Mouse (Mus musculus): ENCODE measurements around the gene Gm37240. TPM values are rescaled to one million over a fixed set of nuclear protein-coding genes. Genes with fewer than 3 reads are reported as not detected.

The Gm37240 gene
- polyA plus RNA-seq, 1 experiment from 2014 or later, result 1.1 TPM

- 74% methylated on average over 5 of the region's 5 CpGs for WGBS
- Histone ChIP-seq H3K9me3 (replicated peaks; ENCODE audit: control insufficient read depth, low read length) (no peaks in the 10 kb centered on the region), H3K4me1 (ENCODE audit: control insufficient read depth, insufficient read depth, low read length) (no peaks in the 10 kb centered on the region), H3K27me3 (replicated peaks; ENCODE audit: control insufficient read depth, insufficient read depth, low read length) (no peaks in the 10 kb centered on the region), H3K4me3 (ENCODE audit: low read depth, low read length) (no peak overlapping the region), H3K27ac (ENCODE audit: low read depth, low read length) (no peak overlapping the region), H3K36me3 (ENCODE audit: control insufficient read depth, insufficient read depth, low read length) (no peaks in the 10 kb centered on the region), H3K9ac (ENCODE audit: low read length) (no peak overlapping the region), H3K4me2 (ENCODE audit: low read length) (no peak overlapping the region)
- ATAC-seq (no peak), DNase-seq (ENCODE audit: low spot score) (no peak)
Measured at GRCm38 (mm10) chr3:85733939-85734729, 153.2 kb downstream of the Gm37240 start.

DNA sequence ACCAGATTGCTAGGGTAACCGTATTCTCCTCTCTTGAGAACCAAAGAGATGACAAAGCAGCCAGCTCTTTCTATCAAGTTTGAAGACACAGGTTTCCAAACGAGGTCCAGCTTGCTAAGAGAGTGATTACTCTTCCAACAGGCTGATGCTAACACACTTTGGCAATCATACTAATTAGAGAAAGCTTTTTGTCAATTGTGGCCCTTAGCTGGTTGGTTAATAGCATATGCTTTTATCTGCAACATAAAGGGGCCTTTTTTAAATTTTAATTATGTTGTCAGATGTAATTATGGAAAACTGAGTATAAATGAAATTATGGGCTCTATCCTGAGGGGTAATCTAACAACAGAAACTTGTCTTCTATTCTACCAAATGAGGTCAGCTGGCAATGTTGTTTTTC, 160.1 kb downstream of the Gm37240 start:
- 24% methylated on average over 2 of the region's 2 CpGs for WGBS

DNA sequence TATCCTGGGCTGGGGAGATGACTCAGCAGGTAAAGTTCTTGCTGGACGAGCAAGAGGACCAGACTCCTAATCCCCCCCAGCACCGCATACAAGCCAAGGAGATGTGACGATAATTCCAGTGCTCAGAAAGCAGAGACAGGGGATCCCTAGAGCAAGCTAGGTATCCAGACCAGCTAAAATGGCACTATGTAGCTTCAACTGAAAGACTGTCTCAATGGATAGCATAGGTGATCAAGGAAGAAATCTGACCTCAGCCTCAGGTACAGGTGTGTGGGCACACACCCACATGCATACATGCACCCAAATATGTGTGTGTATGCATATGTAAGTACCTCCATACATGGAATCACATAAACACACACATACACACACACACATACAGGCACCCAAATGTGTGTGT, 161.3 kb downstream of the Gm37240 start:
- no peak overlapping the region for H3K27ac ChIP-seq (ENCODE audit: low read depth, low read length)
- ATAC-seq (no peak), DNase-seq (ENCODE audit: low spot score) (no peak)
- H3K9ac ChIP-seq (ENCODE audit: low read length), result no peak overlapping the region
- H3K4me1 ChIP-seq (ENCODE audit: control insufficient read depth, insufficient read depth, low read length), result no peaks in the 10 kb centered on the region
- WGBS, result 89% methylated on average over 3 of the region's 3 CpGs
- no peaks in the 10 kb centered on the region for H3K9me3 ChIP-seq (replicated peaks; ENCODE audit: control insufficient read depth, low read length)
- H3K27me3 ChIP-seq (replicated peaks; ENCODE audit: control insufficient read depth, insufficient read depth, low read length), result no peaks in the 10 kb centered on the region
- no peak overlapping the region for H3K4me3 ChIP-seq (ENCODE audit: low read depth, low read length)
- H3K4me2 ChIP-seq (ENCODE audit: low read length), result no peak overlapping the region
- H3K36me3 ChIP-seq (ENCODE audit: control insufficient read depth, insufficient read depth, low read length), result no peaks in the 10 kb centered on the region

More for the DNA sequence above, 160.1 kb downstream of the Gm37240 start:
- DNase-seq (ENCODE audit: low spot score) (peak; percentile 14), ATAC-seq (no peak)
- no peaks in the 10 kb centered on the region for H3K27me3 ChIP-seq (replicated peaks; ENCODE audit: control insufficient read depth, insufficient read depth, low read length)
- no peak overlapping the region for H3K4me2 ChIP-seq (ENCODE audit: low read length)
- H3K9ac ChIP-seq (ENCODE audit: low read length), result no peak overlapping the region
- H3K9me3 ChIP-seq (replicated peaks; ENCODE audit: control insufficient read depth, low read length), result no peaks in the 10 kb centered on the region
- H3K4me3 ChIP-seq (ENCODE audit: low read depth, low read length), result no peak overlapping the region
- no peaks in the 10 kb centered on the region for H3K4me1 ChIP-seq (ENCODE audit: control insufficient read depth, insufficient read depth, low read length)
- no peak overlapping the region for H3K27ac ChIP-seq (ENCODE audit: low read depth, low read length)
- no peaks in the 10 kb centered on the region for H3K36me3 ChIP-seq (ENCODE audit: control insufficient read depth, insufficient read depth, low read length)

DNA sequence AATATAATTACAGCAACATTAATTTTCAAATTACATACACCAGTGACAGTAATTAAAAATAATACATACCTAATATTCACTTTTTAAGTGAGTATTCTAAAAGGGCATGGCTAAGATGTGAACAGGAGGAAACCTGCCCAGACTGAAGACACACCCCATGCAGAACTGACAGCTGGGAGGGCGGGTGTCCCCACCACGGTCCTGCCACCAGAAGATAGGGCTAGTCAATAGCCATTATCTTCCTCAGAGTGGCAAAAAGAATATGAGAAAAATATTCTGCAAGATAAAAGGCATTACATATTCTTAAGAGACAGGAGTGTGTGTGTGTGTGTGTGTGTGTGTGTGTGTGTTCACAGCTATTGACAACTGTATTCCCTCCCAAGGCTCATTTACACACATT, 162.2 kb downstream of the Gm37240 start:
- WGBS, result 76% methylated on average over 2 of the region's 2 CpGs
- no peak for ATAC-seq

DNA sequence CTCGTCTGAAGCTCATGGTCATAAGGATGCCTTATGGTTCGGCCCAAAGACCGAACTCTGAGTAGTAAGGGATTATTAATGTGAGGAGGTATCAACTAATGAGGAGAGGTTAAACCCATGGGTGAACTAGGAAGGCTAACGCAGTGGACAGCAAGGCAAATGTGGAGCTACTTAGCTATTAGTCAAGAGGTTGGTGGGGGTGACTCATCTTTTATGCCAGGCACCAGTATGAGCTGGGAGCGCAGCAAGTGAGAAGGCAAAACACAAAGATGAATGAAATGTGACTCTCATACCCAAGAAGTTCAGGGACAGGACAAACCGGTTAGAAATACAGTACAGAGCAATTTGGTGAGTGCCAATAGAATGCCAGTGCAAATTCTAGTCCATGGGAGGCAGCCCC, 164.7 kb downstream of the Gm37240 start:
- H3K27me3 ChIP-seq (replicated peaks; ENCODE audit: control insufficient read depth, insufficient read depth, low read length), result no peaks in the 10 kb centered on the region
- no peak overlapping the region for H3K4me2 ChIP-seq (ENCODE audit: low read length)
- H3K36me3 ChIP-seq (ENCODE audit: control insufficient read depth, insufficient read depth, low read length), result no peaks in the 10 kb centered on the region
- H3K4me1 ChIP-seq (ENCODE audit: control insufficient read depth, insufficient read depth, low read length), result no peaks in the 10 kb centered on the region
- DNase-seq (ENCODE audit: low spot score) (no peak), ATAC-seq (no peak)
- WGBS, result 88% methylated on average over 6 of the region's 6 CpGs
- no peaks in the 10 kb centered on the region for H3K9me3 ChIP-seq (replicated peaks; ENCODE audit: control insufficient read depth, low read length)
- H3K9ac ChIP-seq (ENCODE audit: low read length), result no peak overlapping the region
- H3K4me3 ChIP-seq (ENCODE audit: low read depth, low read length), result no peak overlapping the region
- H3K27ac ChIP-seq (ENCODE audit: low read depth, low read length), result no peak overlapping the region

More for the DNA sequence above, 162.2 kb downstream of the Gm37240 start:
- H3K36me3 ChIP-seq (ENCODE audit: control insufficient read depth, insufficient read depth, low read length), result no peaks in the 10 kb centered on the region
- no peak overlapping the region for H3K4me3 ChIP-seq (ENCODE audit: low read depth, low read length)
- H3K4me2 ChIP-seq (ENCODE audit: low read length), result no peak overlapping the region
- DNase-seq (ENCODE audit: low spot score), result no peak
- H3K9me3 ChIP-seq (replicated peaks; ENCODE audit: control insufficient read depth, low read length), result no peaks in the 10 kb centered on the region
- H3K9ac ChIP-seq (ENCODE audit: low read length), result no peak overlapping the region
- H3K27me3 ChIP-seq (replicated peaks; ENCODE audit: control insufficient read depth, insufficient read depth, low read length), result no peaks in the 10 kb centered on the region
- no peak overlapping the region for H3K27ac ChIP-seq (ENCODE audit: low read depth, low read length)
- no peaks in the 10 kb centered on the region for H3K4me1 ChIP-seq (ENCODE audit: control insufficient read depth, insufficient read depth, low read length)

GRCm38 (mm10) chr3:85715764-85716297, 171.5 kb downstream of the Gm37240 start:
- no peaks in the 10 kb centered on the region for H3K27me3 ChIP-seq (replicated peaks; ENCODE audit: control insufficient read depth, insufficient read depth, low read length)
- no peak overlapping the region for H3K4me2 ChIP-seq (ENCODE audit: low read length)
- H3K27ac ChIP-seq (ENCODE audit: low read depth, low read length), result no peak overlapping the region
- H3K4me1 ChIP-seq (ENCODE audit: control insufficient read depth, insufficient read depth, low read length), result no peaks in the 10 kb centered on the region
- ATAC-seq, result no peak
- no peak overlapping the region for H3K9ac ChIP-seq (ENCODE audit: low read length)
- no peak for DNase-seq (ENCODE audit: low spot score)
- WGBS, result 91% methylated on average over 4 of the region's 4 CpGs
- H3K36me3 ChIP-seq (ENCODE audit: control insufficient read depth, insufficient read depth, low read length), result no peaks in the 10 kb centered on the region
- H3K4me3 ChIP-seq (ENCODE audit: low read depth, low read length), result no peak overlapping the region
- H3K9me3 ChIP-seq (replicated peaks; ENCODE audit: control insufficient read depth, low read length), result no peaks in the 10 kb centered on the region

GRCm38 (mm10) chr3:85713936-85714709, 173.2 kb downstream of the Gm37240 start:
- DNase-seq (ENCODE audit: low spot score) (no peak), ATAC-seq (no peak)
- H3K27ac ChIP-seq (ENCODE audit: low read depth, low read length), result no peak overlapping the region
- H3K27me3 ChIP-seq (replicated peaks; ENCODE audit: control insufficient read depth, insufficient read depth, low read length), result no peaks in the 10 kb centered on the region
- H3K9me3 ChIP-seq (replicated peaks; ENCODE audit: control insufficient read depth, low read length), result no peaks in the 10 kb centered on the region
- H3K36me3 ChIP-seq (ENCODE audit: control insufficient read depth, insufficient read depth, low read length), result no peaks in the 10 kb centered on the region
- H3K4me1 ChIP-seq (ENCODE audit: control insufficient read depth, insufficient read depth, low read length), result no peaks in the 10 kb centered on the region
- WGBS, result 87% methylated on average over 7 of the region's 7 CpGs
- no peak overlapping the region for H3K4me2 ChIP-seq (ENCODE audit: low read length)
- H3K9ac ChIP-seq (ENCODE audit: low read length), result no peak overlapping the region
- H3K4me3 ChIP-seq (ENCODE audit: low read depth, low read length), result no peak overlapping the region

DNA sequence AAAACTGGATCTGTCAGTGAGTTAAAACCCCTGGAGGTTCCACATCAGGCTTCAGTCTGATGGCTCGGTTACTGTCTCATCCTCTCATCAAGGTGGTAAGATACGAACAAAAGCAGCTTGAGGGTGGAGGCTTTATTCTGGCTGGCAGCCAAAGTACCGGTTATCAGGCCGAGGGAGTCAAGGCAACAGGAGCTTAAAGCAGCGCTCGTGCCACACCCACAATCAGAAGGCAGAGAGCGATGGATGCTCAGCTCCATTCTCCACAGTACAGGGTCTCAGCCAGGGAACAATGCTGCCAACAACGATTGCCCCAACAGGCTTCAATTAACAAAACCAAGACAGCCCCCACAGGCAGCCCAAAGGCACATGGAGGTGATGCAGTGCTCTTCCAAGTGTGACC, 176.6 kb downstream of the Gm37240 start:
- no peak for ATAC-seq
- Histone ChIP-seq H3K4me1 (ENCODE audit: control insufficient read depth, insufficient read depth, low read length) (no peaks in the 10 kb centered on the region), H3K9me3 (replicated peaks; ENCODE audit: control insufficient read depth, low read length) (no peaks in the 10 kb centered on the region), H3K27me3 (replicated peaks; ENCODE audit: control insufficient read depth, insufficient read depth, low read length) (no peaks in the 10 kb centered on the region), H3K36me3 (ENCODE audit: control insufficient read depth, insufficient read depth, low read length) (no peaks in the 10 kb centered on the region), H3K9ac (ENCODE audit: low read length) (no peak overlapping the region), H3K4me2 (ENCODE audit: low read length) (no peak overlapping the region), H3K27ac (ENCODE audit: low read depth, low read length) (no peak overlapping the region), H3K4me3 (ENCODE audit: low read depth, low read length) (no peak overlapping the region)
- no peak for DNase-seq (ENCODE audit: low spot score)
- 31% methylated on average over 8 of the region's 8 CpGs for WGBS

GRCm38 (mm10) chr3:85707421-85707820, 179.9 kb downstream of the Gm37240 start:
- Histone ChIP-seq H3K4me3 (ENCODE audit: low read depth, low read length) (no peak overlapping the region), H3K4me2 (ENCODE audit: low read length) (no peak overlapping the region), H3K27me3 (replicated peaks; ENCODE audit: control insufficient read depth, insufficient read depth, low read length) (no peaks in the 10 kb centered on the region), H3K9me3 (replicated peaks; ENCODE audit: control insufficient read depth, low read length) (no peaks in the 10 kb centered on the region), H3K4me1 (ENCODE audit: control insufficient read depth, insufficient read depth, low read length) (no peaks in the 10 kb centered on the region), H3K27ac (ENCODE audit: low read depth, low read length) (no peak overlapping the region), H3K36me3 (ENCODE audit: control insufficient read depth, insufficient read depth, low read length) (no peaks in the 10 kb centered on the region), H3K9ac (ENCODE audit: low read length) (no peak overlapping the region)
- ATAC-seq, result peak; percentile 52
- peak; percentile 66 for DNase-seq (ENCODE audit: low spot score)
- whole genome bisulfite sequencing, result 36% methylated on average over 7 of the region's 7 CpGs
